Mouse (Mus musculus) forebrain, embryonic 10.5 days (tissue): ENCODE results near the gene Fbrs. TPM values are rescaled to one million over a fixed set of nuclear protein-coding genes. Genes with fewer than 3 reads are reported as not detected.
"Not testable (repeated sequence)": the region's sequence is repeated elsewhere in the genome, so short reads cannot be mapped to it uniquely, and the experiment has no call there.

Experiments used
- DNase-seq: peaks from one replicate; pipeline ENCODE4 v3.0.0-alpha.2; 2017; ENCODE audit warnings: low spot score; ENCODE audit errors: extremely low spot score
- H3K27ac ChIP-seq: fragments of 300-500 bp; sonication (generic); 2 replicates; pipeline ENCODE4 v1.5.1; 2016; ENCODE audit warnings: mild to moderate bottlenecking
- H3K27me3 ChIP-seq: fragments of 300-500 bp; sonication (generic); 2 replicates; pipeline ENCODE4 v1.6.1; 2016; ENCODE audit warnings: mild to moderate bottlenecking; ENCODE audit not compliant: poor library complexity, severe bottlenecking
- H3K36me3 ChIP-seq: fragments of 300-500 bp; sonication (generic); replicated peaks from 2 replicates; pipeline ENCODE4 v1.6.1; 2016; ENCODE audit warnings: mild to moderate bottlenecking, moderate library complexity
- H3K4me1 ChIP-seq: fragments of 300-500 bp; sonication (generic); 2 replicates; pipeline ENCODE4 v1.6.1; 2016
- H3K4me3 ChIP-seq: fragments of 300-500 bp; sonication (generic); 2 replicates; pipeline ENCODE4 v1.5.1; 2016; ENCODE audit warnings: mild to moderate bottlenecking, moderate library complexity
- H3K9me3 ChIP-seq: fragments of 300-500 bp; sonication (generic); 2 replicates; pipeline ENCODE4 v1.6.1; 2016; ENCODE audit warnings: mild to moderate bottlenecking, moderate library complexity
- WGBS: fragments of 180-500 bp; shearing (Covaris S2); methylation state at CpG from one replicate; pipeline ENCODE4 v1.1.7; 2016; 5-methylcytosine and 5-hydroxymethylcytosine counted together
- polyA plus RNA-seq: library from polyadenylated mRNA; unstranded; fragments of >200 nt; fragmentation: Nextera tagmentation; extraction: Ambion mirVana; gene quantifications from 2 replicates; pipeline ENCODE4 v1.2.1, GENCODE M21; 2016

Gene Fbrs
- polyA plus RNA-seq, 1 experiment from 2014 or later, result 7.7 TPM

GRCm38 (mm10) chr7:127479318-127480225, 573 bp downstream of the Fbrs start:
- Histone ChIP-seq H3K27ac (peak overlapping the region; percentile 94), H3K36me3 (peaks cover 74% of the 10 kb centered on the region), H3K27me3 (no peaks in the 10 kb centered on the region), H3K4me3 (peak overlapping the region; percentile 100), H3K9me3 (no peaks in the 10 kb centered on the region), H3K4me1 (peaks cover 35% of the 10 kb centered on the region)
- DNase-seq, result no peak
- WGBS, result 8% methylated on average over 47 of the region's 48 CpGs

GRCm38 (mm10) chr7:127480321-127480720, 1.3 kb downstream of the Fbrs start:
- Histone ChIP-seq H3K4me1 (peaks cover 35% of the 10 kb centered on the region), H3K9me3 (no peaks in the 10 kb centered on the region), H3K27ac (0 out of 2 replicates have a peak overlapping the region, but pooled peaks have one; percentile 94), H3K4me3 (peak overlapping the region; percentile 100), H3K27me3 (no peaks in the 10 kb centered on the region), H3K36me3 (peaks cover 74% of the 10 kb centered on the region)
- no peak for DNase-seq
- WGBS, result 79% methylated on average over 2 of the region's 2 CpGs

- DNase-seq, result no peak
- Histone ChIP-seq H3K4me1 (peaks cover 7% of the 10 kb centered on the region), H3K4me3 (no peak overlapping the region), H3K27ac (no peak overlapping the region), H3K27me3 (no peaks in the 10 kb centered on the region), H3K36me3 (peaks cover 98% of the 10 kb centered on the region), H3K9me3 (no peaks in the 10 kb centered on the region)
- WGBS, result 89% methylated on average over 5 of the region's 5 CpGs
Measured at GRCm38 (mm10) chr7:127485416-127485815, 6.4 kb downstream of the Fbrs start.

- not testable (repeated sequence) for H3K27ac ChIP-seq, DNase-seq, H3K9me3 ChIP-seq, H3K4me3 ChIP-seq, H3K27me3 ChIP-seq, H3K4me1 ChIP-seq
- peaks cover 94% of the 10 kb centered on the region for H3K36me3 ChIP-seq
- WGBS, result 96% methylated on average over 5 of the region's 5 CpGs
Measured at GRCm38 (mm10) chr7:127488364-127488763, 9.4 kb downstream of the Fbrs start.

- Histone ChIP-seq H3K27ac (no peak overlapping the region), H3K4me3 (no peak overlapping the region), H3K9me3 (no peaks in the 10 kb centered on the region), H3K36me3 (peaks cover 78% of the 10 kb centered on the region), H3K27me3 (no peaks in the 10 kb centered on the region), H3K4me1 (no peaks in the 10 kb centered on the region)
- DNase-seq, result no peak
- 91% methylated on average over 7 of the region's 7 CpGs for WGBS
Measured at GRCm38 (mm10) chr7:127489982-127490381, 11.0 kb downstream of the Fbrs start.

- Histone ChIP-seq H3K4me1 (no peaks in the 10 kb centered on the region), H3K4me3 (no peak overlapping the region), H3K27me3 (no peaks in the 10 kb centered on the region), H3K36me3 (peaks cover 59% of the 10 kb centered on the region), H3K9me3 (no peaks in the 10 kb centered on the region), H3K27ac (no peak overlapping the region)
- 96% methylated on average over 3 of the region's 3 CpGs for WGBS
- DNase-seq, result no peak
Measured at GRCm38 (mm10) chr7:127491846-127492245, 12.8 kb downstream of the Fbrs start.

GRCm38 (mm10) chr7:127494648-127495047, 15.6 kb downstream of the Fbrs start:
- Histone ChIP-seq H3K27me3 (no peaks in the 10 kb centered on the region), H3K4me1 (no peaks in the 10 kb centered on the region), H3K27ac (no peak overlapping the region), H3K9me3 (no peaks in the 10 kb centered on the region), H3K4me3 (no peak overlapping the region), H3K36me3 (peaks cover 33% of the 10 kb centered on the region)
- no peak for DNase-seq

GRCm38 (mm10) chr7:127497382-127497781, 18.4 kb downstream of the Fbrs start:
- 86% methylated on average over 2 of the region's 2 CpGs for WGBS
- Histone ChIP-seq H3K27me3 (no peaks in the 10 kb centered on the region), H3K36me3 (peaks cover 5% of the 10 kb centered on the region), H3K4me3 (no peak overlapping the region), H3K9me3 (no peaks in the 10 kb centered on the region), H3K27ac (no peak overlapping the region), H3K4me1 (no peaks in the 10 kb centered on the region)
- no peak for DNase-seq

- WGBS, result 40% methylated on average over 3 of the region's 3 CpGs
- Histone ChIP-seq H3K27ac (no peak overlapping the region), H3K9me3 (no peaks in the 10 kb centered on the region), H3K27me3 (no peaks in the 10 kb centered on the region), H3K36me3 (no peaks in the 10 kb centered on the region), H3K4me1 (no peaks in the 10 kb centered on the region), H3K4me3 (no peak overlapping the region)
- no peak for DNase-seq
Measured at GRCm38 (mm10) chr7:127498407-127498806, 19.4 kb downstream of the Fbrs start.

GRCm38 (mm10) chr7:127508291-127508690, 29.3 kb downstream of the Fbrs start:
- Histone ChIP-seq H3K9me3 (no peaks in the 10 kb centered on the region), H3K27me3 (no peaks in the 10 kb centered on the region), H3K4me3 (no peak overlapping the region), H3K27ac (no peak overlapping the region), H3K4me1 (peaks cover 17% of the 10 kb centered on the region), H3K36me3 (peaks cover 6% of the 10 kb centered on the region)
- 95% methylated on average over 3 of the region's 3 CpGs for WGBS
- DNase-seq, result no peak

GRCm38 (mm10) chr7:127509830-127510229, 30.8 kb downstream of the Fbrs start:
- H3K36me3 ChIP-seq, result peaks cover 21% of the 10 kb centered on the region
- WGBS, result 81% methylated on average over 4 of the region's 4 CpGs
- DNase-seq, H3K4me3 ChIP-seq, H3K27ac ChIP-seq, H3K27me3 ChIP-seq, H3K9me3 ChIP-seq: not testable (repeated sequence)
- peaks cover 26% of the 10 kb centered on the region for H3K4me1 ChIP-seq

GRCm38 (mm10) chr7:127511241-127511640, 32.2 kb downstream of the Fbrs start:
- H3K36me3 ChIP-seq, result peaks cover 35% of the 10 kb centered on the region
- H3K27me3 ChIP-seq, result no peaks in the 10 kb centered on the region
- H3K27ac ChIP-seq, result peak overlapping the region; percentile 99
- 43% methylated on average over 8 of the region's 8 CpGs for WGBS
- peaks cover 26% of the 10 kb centered on the region for H3K4me1 ChIP-seq
- H3K9me3 ChIP-seq, result no peaks in the 10 kb centered on the region
- H3K4me3 ChIP-seq, result peak overlapping the region; percentile 82
- DNase-seq, result no peak

- Histone ChIP-seq H3K9me3 (no peaks in the 10 kb centered on the region), H3K27me3 (no peaks in the 10 kb centered on the region), H3K4me1 (peaks cover 26% of the 10 kb centered on the region), H3K27ac (peak within 1 kb of the TSS; percentile 99), H3K4me3 (peak within 1 kb of the TSS; percentile 82), H3K36me3 (peaks cover 41% of the 10 kb centered on the region)
- WGBS, result under 1% methylated on average over 37 of the region's 37 CpGs
- DNase-seq, result peak; percentile 97
Measured at GRCm38 (mm10) chr7:127511808-127512230, 32.8 kb downstream of the Fbrs start, which contains the start of gene Srcap. Srcap (plus strand) TSS chr7:127511983.
